Mouse (Mus musculus) gastrocnemius, postnatal 14 days (tissue): ENCODE measurements at regions not wholly inside any gene's neighbourhood (a gene's known extent, or its start where the extent isn't known, plus 50 kb on each side); places are given as distances from the start of the nearest gene placed in this dataset.

ENCODE experiments used
- DNase-seq: peaks from one replicate; pipeline ENCODE4 v3.0.0; 2021; ENCODE audit warnings: mixed read lengths
- intact Hi-C: fragments of 180-260 bp; cut with DNase I; formaldehyde crosslinking; loops from one replicate; pipeline ENCODE4 v1.15.1; 2025; ENCODE audit warnings: low total_unique reads

- intact Hi-C loops = no loop called here
- no peak for DNase-seq
These were observed 61.2 kb upstream of the Shb start for GRCm38 (mm10) chr4:45593435-45593991.

GRCm38 (mm10) chr4:45592766-45593165, 60.5 kb upstream of the Shb start:
- intact Hi-C loops = no loop called here
- no peak for DNase-seq

- intact Hi-C loops = no loop called here
- DNase-seq = no peak
These were observed 59.4 kb upstream of the Shb start for GRCm38 (mm10) chr4:45591405-45592315.

- intact Hi-C loops = no loop called here
- no peak for DNase-seq
These were observed 58.6 kb upstream of the Shb start for GRCm38 (mm10) chr4:45590836-45591235.

- no peak for DNase-seq
- intact Hi-C loops = no loop called here
These were observed 56.1 kb upstream of the Shb start for GRCm38 (mm10) chr4:45588322-45588721.

- no peak for DNase-seq
- intact Hi-C loops = no loop called here
These were observed 54.9 kb upstream of the Shb start for GRCm38 (mm10) chr4:45587202-45587601.

GRCm38 (mm10) chr4:45586310-45586709, 54.0 kb upstream of the Shb start:
- intact Hi-C loops = no loop called here
- DNase-seq = no peak

GRCm38 (mm10) chr4:45585188-45585820, 53.0 kb upstream of the Shb start:
- intact Hi-C loops = no loop called here
- DNase-seq = no peak

- intact Hi-C loops = no loop called here
- DNase-seq = no peak
These were observed 51.7 kb upstream of the Shb start for GRCm38 (mm10) chr4:45583966-45584365.

- intact Hi-C loops = no loop called here
- no peak for DNase-seq
These were observed 50.2 kb upstream of the Shb start for GRCm38 (mm10) chr4:45582496-45582895.
